Mouse (Mus musculus) naive thymus-derived CD4-positive, alpha-beta T cell, adult 2 months (primary cell): ENCODE results near the gene Stfa3.
"Not testable (repeated sequence)": the region's sequence is repeated elsewhere in the genome, so short reads cannot be mapped to it uniquely, and the experiment has no call there.

ENCODE experiments used
- DNase-seq: peaks from one replicate; pipeline ENCODE4 v3.0.0-alpha.2; 2011; ENCODE audit warnings: low read depth

The Stfa3 gene

DNA sequence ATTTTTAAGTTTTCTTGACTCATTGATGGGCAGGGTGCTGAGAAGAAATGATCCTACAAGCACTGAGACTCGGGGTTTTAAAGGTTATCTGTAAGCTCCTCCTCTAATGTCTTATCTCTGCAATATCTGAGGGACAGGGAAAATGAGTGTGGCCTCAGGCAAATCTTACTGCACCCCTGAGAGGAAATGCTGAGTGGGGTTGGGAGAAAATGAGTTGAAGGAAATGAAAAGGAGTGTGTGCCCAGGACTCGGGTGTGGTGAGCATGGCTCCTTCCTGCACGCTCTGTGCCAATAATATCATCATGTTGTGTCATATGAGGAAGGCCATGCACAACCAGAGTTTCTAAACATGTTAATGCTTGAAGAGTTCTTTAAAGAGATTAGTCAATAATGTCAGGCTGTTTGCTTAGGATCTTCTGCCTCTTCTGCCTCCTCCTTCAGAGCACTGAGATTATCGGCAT lies at the start of gene Stfa3:
Gene Stfa3, minus strand, starts transcription at position 51 of the 461 bp plus-strand sequence.
- DNase-seq: no peak

DNA sequence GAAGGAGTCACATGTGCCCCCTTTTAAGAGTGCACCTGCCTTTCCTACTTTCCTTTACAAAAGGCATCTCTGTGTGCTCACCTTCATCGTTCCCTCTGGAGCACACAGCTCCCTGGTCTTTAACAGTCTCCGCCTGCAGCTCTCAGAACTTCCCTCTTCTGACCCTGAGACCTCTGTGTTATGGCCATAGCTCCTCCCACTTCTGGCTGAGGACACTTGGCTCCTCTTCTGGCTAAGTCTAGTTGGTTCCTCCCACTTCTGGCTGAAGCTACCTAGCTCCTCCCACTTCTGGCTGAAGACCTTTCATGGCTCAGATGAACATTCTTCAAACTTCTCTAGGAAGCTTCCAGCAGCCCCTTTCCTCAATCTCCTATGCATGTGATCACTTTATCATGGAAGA lies 47.1 kb upstream of the Stfa3 start:
- no peak for DNase-seq

DNA sequence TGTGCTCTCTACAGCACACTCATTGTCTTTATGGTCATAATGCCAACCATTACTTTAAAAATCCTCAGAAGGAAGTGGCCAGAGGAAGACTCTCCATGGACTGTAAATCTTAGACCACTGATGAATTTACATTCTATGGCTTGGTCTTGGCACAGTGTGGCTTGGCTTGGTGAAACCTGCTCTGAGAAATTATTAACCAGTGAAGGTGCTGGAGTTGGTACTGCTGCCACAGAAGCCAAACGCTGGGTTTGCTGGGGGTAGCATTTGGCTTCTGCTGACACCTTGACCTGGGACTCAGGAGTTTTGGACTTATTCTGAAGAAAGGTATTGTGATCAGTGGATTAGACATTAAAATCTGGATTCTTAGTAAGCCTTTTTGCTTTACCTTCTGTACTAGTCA lies 37.2 kb upstream of the Stfa3 start:
- DNase-seq: no peak

DNA sequence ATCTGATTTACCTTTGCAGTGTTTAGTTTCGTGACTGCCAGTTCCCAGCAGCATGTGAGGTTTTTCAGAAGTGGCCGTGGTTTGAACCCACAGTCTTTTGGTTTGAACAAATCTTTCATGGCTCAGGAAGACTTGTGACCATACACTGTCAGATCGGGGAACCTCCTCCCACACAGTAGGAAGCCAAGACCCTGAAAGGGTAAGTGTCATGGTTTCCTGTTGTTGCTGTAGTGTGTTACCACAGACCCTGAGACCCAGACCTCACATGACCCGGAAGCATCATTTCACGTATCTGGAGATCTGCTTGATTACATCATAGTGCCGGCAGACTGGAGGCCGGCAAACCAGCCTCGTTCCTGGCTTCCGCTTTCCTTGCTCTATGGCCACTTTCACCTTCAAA lies 21.7 kb upstream of the Stfa3 start:
- peak; percentile 79 for DNase-seq

DNA sequence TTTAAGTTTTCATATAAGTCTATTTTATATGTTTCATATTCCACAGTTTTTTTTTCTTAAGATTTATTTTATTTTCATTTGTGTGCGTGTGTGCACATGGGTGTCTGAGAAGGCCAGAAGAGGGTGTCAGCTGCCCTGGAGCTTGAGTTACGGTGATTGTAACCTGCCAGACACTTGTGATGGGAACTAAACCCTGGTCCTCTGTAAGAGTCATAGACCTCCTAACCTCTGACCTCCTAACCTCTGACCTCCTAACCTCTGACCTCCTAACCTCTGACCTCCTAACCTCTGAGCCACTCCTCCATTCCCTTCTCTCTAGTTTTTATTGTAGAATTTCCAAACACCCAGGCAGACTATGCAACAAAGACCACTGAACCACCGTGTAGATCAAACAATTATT lies 20.3 kb upstream of the Stfa3 start:
- DNase-seq: no peak

DNA sequence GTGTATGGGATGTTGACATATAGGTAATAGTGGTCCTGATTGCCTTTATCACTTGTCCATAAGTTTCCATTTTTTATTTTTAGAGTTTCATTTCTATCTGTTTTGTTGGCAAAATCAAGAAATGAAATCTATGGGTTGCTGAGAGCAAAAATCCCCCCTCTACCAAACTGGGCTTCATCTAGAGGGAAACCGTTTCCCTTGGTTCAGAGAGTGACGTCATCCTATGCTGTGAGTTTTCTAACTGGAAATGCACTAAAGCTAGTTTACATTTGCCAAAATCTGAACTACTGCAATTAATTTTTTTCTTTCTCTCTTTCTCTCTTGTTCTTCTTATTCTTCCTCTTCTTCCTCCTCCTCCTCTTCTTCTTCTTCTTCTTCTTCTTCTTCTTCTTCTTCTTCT lies 19.7 kb upstream of the Stfa3 start:
- DNase-seq: no peak

DNA sequence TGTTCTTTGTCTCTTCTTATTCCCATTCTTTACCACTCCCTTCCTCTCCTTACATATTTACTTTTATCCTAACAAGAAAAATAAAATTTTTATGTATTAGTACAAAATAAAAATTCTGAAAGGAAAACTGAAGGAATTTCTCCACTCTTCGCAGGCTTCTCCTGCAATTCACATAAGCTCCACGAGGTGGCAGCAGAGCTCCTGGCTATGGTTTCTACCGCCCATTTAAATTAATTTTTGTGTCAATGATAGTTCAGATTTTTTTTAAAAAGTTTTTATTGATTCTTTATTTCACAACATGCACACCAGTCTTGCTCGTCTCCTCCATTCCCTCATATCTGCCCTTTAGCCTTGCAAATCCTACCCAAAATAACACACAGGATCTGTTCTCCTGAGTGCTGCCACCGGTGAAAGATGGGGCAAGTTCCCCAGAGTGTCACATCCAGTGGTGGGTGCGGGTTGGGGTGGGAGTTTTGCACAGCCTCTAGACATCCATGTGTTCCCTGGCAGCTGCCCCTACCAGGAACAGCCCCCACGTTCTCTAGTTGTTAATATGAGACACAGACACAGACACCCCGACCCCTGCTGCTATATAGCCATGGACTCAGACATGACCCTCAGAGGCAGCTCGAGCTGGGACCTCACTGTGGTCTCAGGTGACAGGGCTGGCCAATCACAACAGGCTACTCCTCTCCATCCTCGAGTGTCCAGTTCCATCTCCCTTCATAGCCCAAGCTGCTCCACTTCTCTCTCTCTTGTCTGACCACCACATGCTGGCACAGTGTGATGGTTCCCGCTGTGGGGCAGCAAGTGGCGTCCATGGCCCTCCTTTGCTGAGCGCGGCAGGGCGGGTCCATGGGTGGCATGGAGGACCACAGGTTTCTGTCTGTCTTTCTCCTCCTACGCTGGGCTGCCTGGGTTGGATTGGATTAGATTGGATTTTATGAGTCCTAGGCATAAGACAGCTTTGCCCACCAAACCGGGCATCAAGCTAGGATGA lies 18.3 kb upstream of the Stfa3 start:
- peak; percentile 63 for DNase-seq

DNA sequence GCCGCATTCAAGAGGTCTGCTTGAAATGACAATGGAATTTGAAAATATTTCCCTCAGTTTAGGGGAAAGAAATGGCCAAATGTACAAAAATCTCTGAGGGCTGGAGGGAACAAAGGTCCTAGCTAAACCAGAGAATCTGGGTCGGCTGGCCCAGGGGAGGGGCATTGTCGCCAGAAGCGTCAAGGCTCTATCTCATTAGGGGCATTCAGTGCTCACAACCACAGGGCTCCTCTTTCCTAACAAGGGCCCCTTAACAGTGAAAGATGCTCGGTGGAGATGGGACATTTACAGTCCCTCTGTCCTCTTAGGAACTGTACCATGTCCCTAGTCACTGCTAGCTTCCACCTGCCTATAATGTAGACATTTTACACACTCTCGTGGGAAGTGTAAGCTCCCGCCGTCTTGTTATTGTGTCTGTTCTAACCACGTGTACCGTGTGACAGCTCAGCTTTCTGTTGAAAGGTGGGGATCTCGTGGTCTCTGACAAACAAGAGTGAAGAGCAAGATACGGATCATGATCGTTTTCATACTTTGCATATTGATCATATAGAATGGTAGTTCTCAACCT lies 16.0 kb upstream of the Stfa3 start:
- DNase-seq: no peak

DNA sequence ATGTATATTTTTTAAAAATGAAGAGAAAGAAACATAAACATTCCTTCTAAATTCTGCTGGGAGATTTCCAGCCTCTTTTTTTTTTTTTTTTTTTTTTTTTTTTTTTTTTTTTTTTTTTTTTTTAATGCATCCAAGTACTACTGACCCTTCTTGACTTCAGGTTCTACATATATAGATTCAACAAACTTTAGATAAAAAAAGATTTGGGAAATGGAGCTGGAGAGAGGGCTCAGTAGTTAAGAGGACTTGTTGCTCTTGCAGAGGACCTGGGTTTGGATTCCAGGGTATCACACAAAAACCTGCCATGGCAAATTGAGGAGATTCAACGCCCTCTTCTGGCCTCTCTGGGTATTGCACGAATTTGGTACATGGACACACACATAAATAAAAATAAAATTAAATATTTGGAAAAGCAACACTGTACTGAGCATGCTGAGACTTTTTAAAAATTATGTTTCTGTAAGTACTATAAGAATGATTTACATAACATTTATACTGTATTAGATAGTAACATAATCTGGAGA lies 14.8 kb upstream of the Stfa3 start:
- DNase-seq: peak; percentile 62

DNA sequence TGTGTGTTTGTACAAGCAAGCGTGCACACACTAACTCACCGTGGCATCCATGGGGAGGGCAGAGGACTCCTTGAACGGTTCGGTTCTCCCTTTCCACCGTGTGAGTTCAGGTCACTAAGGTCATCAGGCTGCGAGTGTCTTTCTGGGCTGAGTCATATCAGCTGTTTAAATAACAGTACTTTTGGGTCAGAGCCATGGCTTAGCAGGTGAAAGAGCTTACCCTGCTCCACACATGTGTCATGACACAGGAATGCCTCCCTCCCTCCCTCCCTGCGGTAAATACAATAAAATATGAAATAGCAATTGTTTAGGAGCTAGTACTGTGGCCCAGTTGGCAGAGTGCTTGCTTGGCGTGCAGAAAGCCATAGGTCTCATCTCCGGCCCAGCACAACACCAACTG lies 14.2 kb upstream of the Stfa3 start:
- DNase-seq: no peak

DNA sequence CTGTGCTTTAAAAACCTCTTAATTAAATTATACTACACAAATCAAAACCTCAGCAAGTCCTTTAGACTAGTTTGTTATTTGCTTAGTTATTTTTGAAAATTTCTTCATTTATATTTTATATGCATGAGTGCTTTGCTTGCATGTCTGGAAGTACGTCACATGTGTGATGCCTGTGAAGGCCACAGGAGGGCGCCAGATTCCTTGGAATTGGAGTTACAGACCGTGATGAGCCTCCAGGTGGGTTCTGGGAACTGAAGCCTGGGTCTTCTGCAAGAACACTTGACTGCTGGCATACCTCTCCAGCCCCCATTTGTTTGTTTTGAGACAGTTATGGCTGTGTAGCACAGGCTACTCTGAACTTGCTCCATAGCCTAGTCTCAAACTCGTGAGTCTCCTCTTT lies 13.7 kb upstream of the Stfa3 start:
- DNase-seq: no peak

DNA sequence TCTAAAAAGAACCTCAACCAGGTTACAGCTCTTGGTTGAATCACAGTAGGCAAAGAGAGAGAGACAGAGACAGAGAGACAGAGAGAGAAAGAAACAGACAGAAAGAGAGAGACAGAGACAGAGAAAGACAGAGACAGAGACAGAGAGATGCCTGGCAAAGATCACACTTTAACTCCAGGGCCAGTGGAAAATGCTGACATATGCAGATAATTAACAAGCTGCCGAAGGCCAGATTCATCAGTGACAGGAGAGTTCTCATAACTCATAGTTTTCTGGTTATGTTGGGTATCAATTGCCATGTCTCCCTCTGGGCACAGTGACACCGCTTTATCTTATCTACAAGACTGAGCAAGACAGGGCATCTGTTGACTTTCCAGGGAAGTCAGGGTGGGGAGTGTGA lies 12.7 kb upstream of the Stfa3 start:
- no peak for DNase-seq

DNA sequence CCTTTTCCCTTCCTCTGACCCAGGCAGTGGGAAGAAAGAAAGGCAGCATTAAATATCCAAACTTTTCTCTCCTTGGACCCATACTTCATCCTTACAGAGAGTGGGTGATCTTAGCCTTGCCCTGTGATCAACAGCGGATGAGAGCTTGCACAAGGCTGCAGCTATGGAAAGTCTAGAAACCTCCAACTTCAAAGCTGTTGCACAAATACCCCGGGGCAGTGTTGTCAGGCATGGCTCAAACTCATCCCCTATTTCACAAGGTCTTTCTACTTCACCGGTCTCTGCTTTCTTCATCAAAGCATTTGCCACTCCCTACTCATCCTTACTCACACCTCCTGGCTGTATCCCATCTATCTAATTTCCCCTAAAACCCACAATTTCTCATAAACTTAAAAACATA lies 10.2 kb upstream of the Stfa3 start:
- no peak for DNase-seq

DNA sequence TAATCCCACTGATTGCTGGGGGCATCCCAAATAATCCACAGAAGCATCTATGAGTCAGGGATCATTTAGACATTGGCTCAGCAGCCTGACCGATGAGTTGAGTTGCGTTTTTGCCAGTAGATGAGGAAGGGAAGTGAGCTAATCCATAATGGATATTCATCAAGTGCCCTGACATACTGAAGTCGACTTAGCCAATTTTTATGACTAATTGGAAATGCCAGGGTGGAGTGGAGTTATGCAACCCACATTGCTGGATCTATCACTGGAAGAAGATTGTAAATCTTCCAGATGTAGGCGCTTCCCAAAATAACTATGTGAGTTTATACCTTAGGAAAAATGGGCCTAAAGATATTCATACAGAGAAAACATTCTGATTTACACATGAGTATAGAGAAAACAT lies 8.9 kb upstream of the Stfa3 start:
- DNase-seq: no peak

DNA sequence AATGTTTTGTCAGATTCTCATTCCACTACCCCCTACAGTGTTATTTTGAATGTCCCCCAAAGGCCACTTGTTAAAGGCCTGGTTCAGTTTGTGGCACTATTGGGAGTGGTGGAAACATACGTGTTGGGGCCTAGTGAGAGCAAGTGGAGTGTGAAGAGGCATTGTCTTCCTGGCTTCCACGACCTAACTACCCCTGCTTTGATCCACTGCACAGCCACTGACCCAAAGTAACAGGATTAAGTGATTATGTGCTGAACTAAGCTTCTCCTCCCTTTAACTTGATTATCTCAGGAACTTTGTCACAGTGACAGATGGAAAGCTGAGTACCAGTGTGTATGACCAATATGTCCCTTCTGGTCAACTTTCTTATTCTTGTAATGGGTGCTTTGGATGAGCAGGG lies 5.2 kb upstream of the Stfa3 start:
- DNase-seq: no peak

DNA sequence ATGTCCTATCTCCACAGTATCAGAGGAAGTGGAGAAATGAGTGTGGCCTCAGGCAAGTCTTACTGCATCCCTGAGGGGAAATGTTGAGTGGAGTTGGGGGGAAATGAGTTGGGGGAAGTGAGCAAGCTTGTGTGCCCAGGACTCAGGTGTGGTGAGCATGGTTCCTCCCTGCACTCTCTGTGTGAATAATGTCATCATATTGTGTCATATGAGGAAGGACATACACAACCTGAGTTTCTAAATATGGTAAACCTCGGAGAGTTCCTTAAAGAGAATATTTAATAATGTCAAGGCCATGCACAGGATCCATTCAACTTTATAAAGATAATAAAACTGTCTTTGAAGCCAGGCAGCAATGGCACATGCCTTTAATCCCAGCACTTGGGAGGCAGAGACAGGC lies 34.2 kb downstream of the Stfa3 start:
- DNase-seq: not testable (repeated sequence)

DNA sequence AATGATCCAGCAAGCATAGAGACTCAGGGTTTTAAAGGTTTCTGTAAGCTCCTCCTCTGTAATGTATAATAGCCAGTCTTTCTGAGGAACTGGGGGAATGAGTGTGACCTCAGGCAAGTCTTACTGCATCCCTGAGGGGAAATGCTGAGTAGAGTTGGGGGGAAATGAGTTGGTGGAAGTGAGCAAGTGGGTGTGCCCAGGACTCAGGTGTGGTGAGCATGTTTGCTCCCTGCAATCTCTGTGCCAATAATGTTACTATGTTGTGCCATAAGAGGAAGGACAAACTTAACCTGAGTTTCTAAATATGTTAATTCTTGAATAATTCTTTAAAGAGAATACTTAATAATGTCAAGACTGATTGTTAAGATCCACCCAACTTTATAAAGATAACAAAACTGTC lies 46.8 kb downstream of the Stfa3 start, which contains the start of gene Stfa2:
Gene Stfa2, minus strand, starts transcription at position 101 of the 400 bp plus-strand sequence.
- DNase-seq: no peak
